Mouse (Mus musculus): ENCODE results near the gene Rabepk.
A peak's percentile ranks its signal among the peaks of the same experiment; 100 is the strongest.
"Not testable (repeated sequence)": the region's sequence is repeated elsewhere in the genome, so short reads cannot be mapped to it uniquely, and the experiment has no call there.

The Rabepk gene

GRCm38 (mm10) chr2:34799357-34800256, at the start of gene Rabepk:
Gene Rabepk, minus strand, starts transcription at chr2:34799912.
- DNase-seq (ENCODE audit: low read depth, low spot score): peak; percentile 82

GRCm38 (mm10) chr2:34847702-34848101, 48.0 kb upstream of the Rabepk start:
- DNase-seq (ENCODE audit: low read depth, low spot score): no peak

- no peak for DNase-seq (ENCODE audit: low read depth, low spot score)
Measured at GRCm38 (mm10) chr2:34843211-34843939, 43.7 kb upstream of the Rabepk start.

GRCm38 (mm10) chr2:34841706-34842105, 42.0 kb upstream of the Rabepk start:
- no peak for DNase-seq (ENCODE audit: low read depth, low spot score)

GRCm38 (mm10) chr2:34840143-34840542, 40.4 kb upstream of the Rabepk start:
- DNase-seq (ENCODE audit: low read depth, low spot score): not testable (repeated sequence)

GRCm38 (mm10) chr2:34835669-34836068, 36.0 kb upstream of the Rabepk start:
- DNase-seq (ENCODE audit: low read depth, low spot score): no peak

- DNase-seq (ENCODE audit: low read depth, low spot score): no peak
Measured at GRCm38 (mm10) chr2:34833624-34834023, 33.9 kb upstream of the Rabepk start.

- not testable (repeated sequence) for DNase-seq (ENCODE audit: low read depth, low spot score)
Measured at GRCm38 (mm10) chr2:34832766-34833457, 33.2 kb upstream of the Rabepk start, which contains the start of gene Gm34653. Gene Gm34653, plus strand, starts transcription at chr2:34833007.

GRCm38 (mm10) chr2:34830066-34830465, 30.4 kb upstream of the Rabepk start:
- DNase-seq (ENCODE audit: low read depth, low spot score): not testable (repeated sequence)

GRCm38 (mm10) chr2:34828026-34828425, 28.3 kb upstream of the Rabepk start:
- DNase-seq (ENCODE audit: low read depth, low spot score): no peak

GRCm38 (mm10) chr2:34827591-34827990, 27.9 kb upstream of the Rabepk start:
- DNase-seq (ENCODE audit: low read depth, low spot score): no peak

- peak; percentile 4 for DNase-seq (ENCODE audit: low read depth, low spot score)
Measured at GRCm38 (mm10) chr2:34826460-34827231, 26.9 kb upstream of the Rabepk start.

GRCm38 (mm10) chr2:34825827-34826459, 26.2 kb upstream of the Rabepk start, which contains the start of gene Fbxw2:
Gene Fbxw2, minus strand, starts transcription at chr2:34826311.
- peak; percentile 92 for DNase-seq (ENCODE audit: low read depth, low spot score)

- DNase-seq (ENCODE audit: low read depth, low spot score): no peak
Measured at GRCm38 (mm10) chr2:34818492-34818891, 18.8 kb upstream of the Rabepk start.

GRCm38 (mm10) chr2:34815893-34816292, 16.2 kb upstream of the Rabepk start:
- not testable (repeated sequence) for DNase-seq (ENCODE audit: low read depth, low spot score)

- DNase-seq (ENCODE audit: low read depth, low spot score): no peak
Measured at GRCm38 (mm10) chr2:34812706-34813105, 13.0 kb upstream of the Rabepk start.

- DNase-seq (ENCODE audit: low read depth, low spot score): no peak
Measured at GRCm38 (mm10) chr2:34810775-34811174, 11.1 kb upstream of the Rabepk start.

GRCm38 (mm10) chr2:34809568-34809967, 9.9 kb upstream of the Rabepk start:
- no peak for DNase-seq (ENCODE audit: low read depth, low spot score)

- no peak for DNase-seq (ENCODE audit: low read depth, low spot score)
Measured at GRCm38 (mm10) chr2:34808057-34808456, 8.3 kb upstream of the Rabepk start.

- no peak for DNase-seq (ENCODE audit: low read depth, low spot score)
Measured at GRCm38 (mm10) chr2:34805364-34805950, 5.7 kb upstream of the Rabepk start.

Measured in forelimb bud, embryonic 11.5 days (tissue).